Mouse (Mus musculus) adrenal gland, postnatal 14 days (tissue): ENCODE results near the gene 4930564D02Rik. TPM values are rescaled to one million over a fixed set of nuclear protein-coding genes. Genes with fewer than 3 reads are reported as not detected.

Experiments used
- DNase-seq: peaks from one replicate; pipeline ENCODE4 v3.0.0; 2021; ENCODE audit warnings: mixed read lengths
- long read RNA-seq, 2 experiments: library from polyadenylated mRNA; stranded (forward); transcript quantifications; one replicate each; pipeline ENCODE4 v2.0.0; 2021
- total RNA-seq: library from RNA; stranded (reverse); gene quantifications from 2 replicates; pipeline ENCODE4 v1.2.3, GENCODE M21; 2021

4930564D02Rik gene
- not detected in 2 replicates for total RNA-seq
- long read RNA-seq, experiment 1 = 0 reads
- long read RNA-seq, experiment 2 = 0 reads

DNA sequence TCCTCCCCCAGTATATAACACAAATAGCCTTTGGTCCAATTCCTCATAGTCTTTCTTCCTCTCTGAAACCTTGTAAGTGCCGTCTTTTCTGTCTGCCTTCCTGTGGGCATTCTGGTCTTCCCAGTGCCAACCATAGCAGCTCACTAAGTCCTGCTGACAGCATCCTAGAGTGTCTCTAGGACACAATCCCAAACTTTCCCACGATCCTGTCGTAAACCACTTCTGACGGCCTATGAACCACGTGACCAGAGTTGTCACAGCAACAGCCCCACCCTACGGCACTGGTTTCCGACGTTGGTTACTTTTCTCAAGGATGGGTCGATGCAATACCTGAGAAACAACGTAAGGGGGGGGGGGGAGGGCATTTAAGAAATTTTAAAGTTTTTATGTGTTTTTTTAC lies at the start of gene 4930564D02Rik:
TSS of gene 4930564D02Rik (plus strand) at position 301 of the 400 bp plus-strand sequence.
- DNase-seq = no peak

DNA sequence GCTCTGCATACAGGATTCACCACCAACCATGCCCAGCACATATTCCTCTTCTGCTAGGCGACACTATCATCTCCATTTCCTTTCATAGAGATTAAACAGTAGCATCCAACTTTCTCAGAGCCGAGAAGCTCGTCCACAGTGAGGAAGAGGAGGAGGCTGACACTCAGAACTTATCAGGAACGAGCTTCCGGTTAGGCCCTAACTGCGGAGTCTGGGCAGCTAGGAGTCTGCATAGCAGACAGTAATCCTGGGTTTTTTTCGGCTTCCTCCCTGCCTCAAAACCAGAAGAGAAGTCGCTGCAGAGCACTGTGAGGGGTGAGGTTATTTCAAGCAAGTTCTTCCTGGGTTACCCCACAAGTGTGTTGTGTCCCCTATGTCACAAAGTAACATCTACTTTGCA lies 49.3 kb upstream of the 4930564D02Rik start:
- DNase-seq = no peak

DNA sequence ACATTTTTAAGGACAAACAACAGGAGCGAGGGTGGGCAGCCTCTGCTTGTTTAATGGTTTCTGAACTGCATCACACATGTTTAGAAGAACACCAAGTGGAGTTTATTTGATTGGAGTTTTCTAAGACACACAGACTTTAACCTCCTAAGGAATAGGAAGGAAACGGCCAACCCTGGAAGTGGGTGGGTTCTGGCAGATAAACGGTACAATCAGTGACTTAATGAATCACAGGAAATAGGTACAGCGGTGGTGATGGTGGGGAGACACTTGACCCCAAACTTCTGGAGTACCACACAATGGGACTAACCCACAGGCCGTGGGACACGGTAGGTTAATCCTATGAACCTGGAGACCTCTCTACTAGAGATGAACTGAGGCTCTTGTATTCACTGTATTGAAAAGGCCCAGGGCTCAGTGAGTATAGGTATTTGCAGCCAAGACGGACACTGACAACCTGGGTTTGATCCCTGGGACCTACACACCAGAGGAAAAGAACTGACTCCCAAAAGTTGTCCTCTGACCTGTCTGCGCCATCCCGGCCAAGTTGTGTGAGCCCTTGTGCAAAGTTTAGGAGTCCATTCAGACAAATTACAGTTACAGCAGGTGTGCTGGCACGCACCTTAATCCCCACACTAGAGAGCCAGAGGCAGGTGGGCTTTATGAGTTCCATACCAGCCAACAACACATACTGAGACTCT lies 48.4 kb upstream of the 4930564D02Rik start:
- no peak for DNase-seq

DNA sequence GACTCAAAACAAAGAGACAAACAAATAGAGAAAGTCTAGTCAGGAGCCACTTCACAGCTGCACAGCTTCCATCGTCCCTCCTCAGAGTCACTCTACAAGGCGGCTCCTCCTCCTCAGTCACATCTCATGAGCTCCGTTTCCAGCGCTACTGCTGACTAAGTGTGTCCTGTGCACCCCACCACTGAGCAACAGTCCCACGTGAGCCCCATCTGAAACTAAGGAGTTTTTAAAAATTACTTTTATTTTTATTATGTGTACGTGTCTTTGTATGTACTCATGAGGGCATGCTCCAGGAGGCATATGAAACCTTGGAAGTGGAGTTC lies 47.9 kb upstream of the 4930564D02Rik start:
- DNase-seq = no peak

DNA sequence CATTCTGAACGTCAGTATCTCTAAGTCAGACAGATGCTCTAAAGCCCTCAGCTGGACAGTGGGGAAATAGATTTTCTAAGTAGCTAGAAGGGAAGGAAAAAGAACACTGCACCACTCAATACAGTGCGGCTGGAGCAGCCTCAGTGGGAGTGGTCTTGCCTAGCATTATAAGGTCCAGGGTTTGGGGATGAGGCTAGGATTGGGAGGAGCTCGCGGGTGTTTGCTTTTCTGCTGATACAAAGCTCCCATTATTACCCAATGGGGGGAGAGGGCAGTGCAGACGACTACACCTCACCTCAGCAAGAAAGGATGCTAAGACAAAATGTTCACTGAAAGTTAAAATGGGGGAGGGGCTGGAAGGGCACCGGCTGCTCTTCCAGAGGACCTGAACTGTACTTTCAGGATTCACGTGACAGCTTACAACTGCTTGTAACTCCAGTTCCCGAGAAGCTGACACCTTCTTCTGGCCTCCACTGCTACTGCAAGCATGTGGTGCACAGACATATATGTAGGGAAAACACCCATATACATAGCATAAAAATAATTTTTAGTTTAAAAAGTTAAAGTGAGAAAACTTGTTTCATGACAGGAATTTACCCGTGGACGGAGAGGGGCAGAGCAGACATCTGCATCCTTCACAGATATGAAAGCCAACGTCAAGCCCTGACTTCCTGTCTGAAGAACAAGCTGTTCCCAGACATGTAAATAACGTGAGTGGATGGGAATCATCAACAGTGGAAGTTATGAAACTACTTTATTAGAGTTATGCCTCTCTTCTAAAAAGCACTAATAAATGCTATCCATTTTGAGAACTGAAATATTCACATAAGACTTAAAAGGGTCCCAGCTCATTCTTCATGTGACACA lies 46.6 kb upstream of the 4930564D02Rik start:
- peak; percentile 34 for DNase-seq

DNA sequence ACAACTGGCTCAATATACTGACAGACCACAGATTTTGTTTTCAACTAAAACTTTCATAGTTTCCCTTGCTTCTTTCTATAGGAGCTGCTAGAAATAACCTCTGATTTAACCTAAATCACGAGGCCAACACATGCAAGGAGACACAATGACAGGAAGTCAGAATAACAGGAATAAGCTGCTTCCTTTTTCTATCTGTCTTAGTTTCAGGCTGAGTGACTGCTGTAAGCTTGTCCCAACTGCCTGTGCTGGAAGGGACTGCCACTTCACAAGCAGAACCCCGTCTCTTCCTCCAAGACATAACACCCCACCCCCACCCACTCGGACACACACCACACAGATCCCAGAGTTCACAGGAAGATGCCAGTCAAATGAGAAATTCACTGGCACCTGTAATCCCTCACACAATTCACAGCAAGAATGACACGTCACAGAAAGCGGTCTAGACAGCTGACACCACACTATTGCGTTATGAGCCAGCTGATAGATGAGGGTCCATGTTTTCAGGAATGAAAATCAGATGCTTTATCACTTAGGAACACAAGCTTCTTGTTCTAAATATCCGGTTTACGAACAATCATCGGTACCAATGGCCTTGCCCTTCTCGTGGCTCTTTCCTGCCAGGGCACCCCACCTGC lies 43.2 kb upstream of the 4930564D02Rik start:
- no peak for DNase-seq

DNA sequence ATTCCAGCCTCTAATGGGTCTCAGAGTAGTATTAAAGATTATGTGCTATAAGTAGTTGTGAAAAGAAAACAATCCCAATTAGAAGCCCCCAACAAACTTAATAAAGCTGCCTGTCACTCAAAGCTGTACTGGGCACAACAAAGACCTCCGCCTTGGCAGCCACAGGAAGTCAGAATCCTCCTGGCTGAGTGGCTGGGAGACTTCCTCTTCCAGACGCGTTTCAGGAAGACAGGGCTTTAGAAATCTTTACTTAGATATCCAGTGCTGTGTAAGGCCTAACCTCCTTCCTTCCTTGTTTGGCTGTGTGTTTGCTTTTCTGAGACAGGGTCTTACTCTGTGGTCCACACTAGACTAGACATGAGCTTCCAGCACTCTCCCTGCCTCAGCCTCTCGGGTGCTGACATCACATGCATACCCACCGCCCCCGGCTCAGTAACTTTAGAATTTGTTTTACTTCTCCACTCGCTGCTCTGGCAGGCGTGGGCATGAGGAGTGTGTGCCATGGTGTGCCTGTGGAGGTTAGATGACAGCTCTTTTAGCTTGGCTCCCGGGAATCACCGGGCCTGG lies 30.3 kb upstream of the 4930564D02Rik start:
- no peak for DNase-seq

DNA sequence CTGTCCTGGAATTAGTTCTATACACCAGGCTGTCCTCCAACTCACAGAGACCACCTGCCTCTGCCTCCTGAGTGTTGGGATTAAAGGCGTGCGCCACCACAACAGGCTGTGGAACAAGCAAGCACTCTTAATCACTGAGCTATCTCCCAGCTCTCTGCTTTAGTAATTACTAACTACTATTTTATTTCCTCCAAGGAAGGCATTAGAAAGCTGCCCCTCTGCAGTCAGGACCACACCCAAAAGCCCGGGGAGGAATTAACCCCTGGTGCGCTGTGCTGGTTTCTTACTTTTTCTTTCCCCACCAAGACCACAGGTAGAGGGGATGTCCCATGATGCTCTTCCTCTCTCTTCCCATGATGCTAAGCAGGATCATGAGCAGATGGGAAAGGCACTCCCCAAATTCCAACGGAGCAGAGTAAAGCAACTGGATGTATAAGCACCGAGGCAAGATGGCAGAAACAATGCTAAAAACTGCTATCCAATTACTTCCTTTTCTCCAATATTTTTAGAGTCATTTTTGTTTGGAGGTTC lies 29.3 kb upstream of the 4930564D02Rik start:
- DNase-seq = no peak

DNA sequence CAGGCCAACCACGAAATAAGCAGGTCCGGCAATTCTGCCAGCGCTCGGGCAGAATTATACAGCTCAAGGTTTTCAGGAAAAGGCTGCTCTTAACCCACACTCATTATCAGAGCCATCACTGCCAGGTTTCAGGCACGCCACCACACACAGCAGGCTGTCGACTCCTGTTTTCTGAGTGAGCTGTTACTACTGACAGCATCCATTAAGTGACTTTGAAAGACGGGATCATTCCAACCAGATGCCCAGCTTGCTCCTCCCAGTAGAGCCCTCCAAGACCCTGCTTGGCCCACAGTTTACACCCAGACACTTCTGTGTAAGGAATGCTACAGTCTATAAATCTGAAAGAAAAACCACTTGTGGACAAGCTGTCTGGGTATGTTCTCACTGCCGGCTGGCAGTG lies 26.6 kb upstream of the 4930564D02Rik start:
- DNase-seq = no peak

DNA sequence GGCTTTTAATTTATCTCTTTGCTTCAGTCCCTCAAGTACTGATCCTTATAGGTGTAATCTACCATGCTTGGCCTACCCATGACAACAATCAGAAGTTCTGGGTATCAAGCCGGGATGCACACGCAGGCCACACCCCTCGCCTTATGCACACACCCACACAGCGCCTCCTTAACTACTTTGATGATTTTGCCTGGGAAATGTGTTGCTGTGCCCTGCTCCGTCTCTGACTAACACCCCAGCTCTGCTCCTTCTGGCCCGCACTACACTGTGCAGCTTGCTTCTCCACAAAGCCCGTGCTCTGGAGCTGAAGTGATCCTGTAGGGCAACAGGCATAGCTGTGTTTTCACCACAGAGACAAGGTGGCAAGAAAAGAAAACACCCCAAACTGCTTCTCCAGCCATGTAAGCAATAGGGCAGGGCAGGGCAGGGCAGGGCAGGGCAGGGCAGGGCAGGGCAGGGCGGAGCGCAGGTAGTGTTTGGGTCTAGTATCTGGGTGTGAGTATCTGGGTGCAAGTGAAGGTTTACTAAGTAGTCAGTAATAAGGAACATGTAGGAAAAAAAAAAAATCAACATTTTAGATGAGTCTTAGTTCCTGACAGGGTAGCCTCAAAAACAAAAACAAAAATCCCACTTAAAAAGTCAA lies 25.5 kb upstream of the 4930564D02Rik start:
- DNase-seq = no peak

DNA sequence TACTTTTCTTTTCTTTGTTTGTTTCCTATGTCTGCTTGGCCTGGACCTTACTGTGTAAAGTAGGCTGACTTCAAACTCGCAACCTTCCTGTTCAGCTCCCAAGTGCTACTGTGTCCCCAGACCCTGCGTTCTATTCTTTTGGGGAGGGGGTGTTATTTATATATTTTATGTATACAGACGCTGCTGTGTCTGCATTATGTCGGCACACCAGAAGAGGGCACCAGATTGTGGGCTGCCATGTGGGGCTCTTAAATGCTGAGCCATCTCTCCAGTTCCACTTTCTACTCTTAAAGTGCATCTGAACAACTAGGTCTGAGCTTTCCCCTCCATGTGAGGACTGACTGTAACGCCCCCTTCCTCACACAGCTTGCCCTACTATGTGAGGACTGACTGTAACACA lies 22.9 kb upstream of the 4930564D02Rik start:
- DNase-seq = no peak

DNA sequence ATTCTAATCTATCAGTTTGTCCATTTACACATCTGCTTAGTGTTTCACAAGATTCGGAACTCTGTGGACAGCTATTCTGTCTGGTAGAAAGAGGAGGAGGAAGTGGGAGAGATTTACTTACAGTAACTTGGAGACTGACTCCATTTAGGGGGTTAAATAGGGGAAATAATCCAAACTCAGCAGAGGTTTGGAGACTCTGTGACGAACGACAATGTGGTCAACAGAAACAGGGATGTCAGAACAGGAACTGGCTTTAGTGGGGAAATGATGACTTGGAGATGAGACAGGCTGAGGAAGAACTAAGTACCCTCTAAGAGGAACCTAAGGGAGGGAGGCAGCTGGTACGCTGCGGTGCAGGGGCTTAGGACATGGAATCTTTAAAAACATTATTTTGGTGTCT lies 19.8 kb upstream of the 4930564D02Rik start:
- no peak for DNase-seq

DNA sequence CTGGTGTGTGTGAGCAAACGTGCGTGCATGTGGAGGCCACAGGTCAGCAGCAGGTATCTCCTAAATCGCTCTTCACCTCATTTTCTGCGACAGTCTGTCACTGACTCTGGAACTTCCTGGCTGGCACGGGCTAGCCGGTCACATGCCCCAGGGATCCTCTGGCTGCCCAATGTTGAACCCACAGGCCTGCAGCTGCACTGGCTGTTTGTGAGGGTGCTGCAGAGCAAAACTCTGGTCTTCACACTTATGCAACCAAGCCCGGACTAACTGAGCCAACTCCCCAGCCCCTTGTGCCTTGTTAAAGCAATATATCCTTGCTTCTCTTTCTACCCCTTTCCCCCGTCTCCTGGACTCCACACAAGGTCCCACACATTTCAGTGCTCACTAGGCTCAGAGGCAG lies 19.0 kb upstream of the 4930564D02Rik start:
- peak; percentile 46 for DNase-seq

DNA sequence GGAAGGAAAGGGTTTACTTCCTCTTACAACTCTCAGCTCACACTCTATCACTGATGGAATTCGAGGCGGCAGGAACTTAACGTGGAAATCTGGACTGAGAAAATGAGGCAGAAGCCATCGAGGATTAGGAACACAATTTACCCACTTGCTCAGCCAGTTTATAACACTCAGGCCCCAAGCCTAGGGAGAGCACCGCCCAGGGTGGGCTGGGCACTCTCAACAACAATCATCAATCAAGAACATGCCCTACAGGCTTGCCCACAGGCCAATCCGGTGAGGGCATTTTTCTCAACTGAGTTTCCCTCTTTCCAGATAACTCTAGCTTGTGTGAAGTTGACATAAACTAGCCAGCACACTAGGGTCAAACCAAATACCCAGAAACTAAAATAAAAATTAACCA lies 16.8 kb upstream of the 4930564D02Rik start:
- DNase-seq = no peak

DNA sequence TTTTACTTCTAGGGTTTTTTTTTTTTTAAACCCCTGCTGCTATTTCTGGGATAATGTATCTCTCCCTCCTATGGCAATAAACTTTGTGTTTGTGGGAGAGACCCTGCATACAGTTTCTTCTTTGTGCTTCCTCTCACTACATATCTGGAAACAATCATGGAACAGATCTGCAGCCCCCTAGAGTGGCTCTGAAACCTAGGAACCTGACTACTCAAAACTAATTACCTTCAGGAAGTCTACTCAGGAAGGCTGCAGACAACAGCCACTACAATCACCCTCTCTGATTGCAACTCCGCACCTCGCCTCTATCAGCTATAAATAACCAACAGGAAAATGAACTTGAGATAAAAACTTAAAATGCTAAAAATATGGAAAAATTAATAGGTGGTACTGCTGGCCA lies 15.5 kb upstream of the 4930564D02Rik start:
- DNase-seq = no peak

DNA sequence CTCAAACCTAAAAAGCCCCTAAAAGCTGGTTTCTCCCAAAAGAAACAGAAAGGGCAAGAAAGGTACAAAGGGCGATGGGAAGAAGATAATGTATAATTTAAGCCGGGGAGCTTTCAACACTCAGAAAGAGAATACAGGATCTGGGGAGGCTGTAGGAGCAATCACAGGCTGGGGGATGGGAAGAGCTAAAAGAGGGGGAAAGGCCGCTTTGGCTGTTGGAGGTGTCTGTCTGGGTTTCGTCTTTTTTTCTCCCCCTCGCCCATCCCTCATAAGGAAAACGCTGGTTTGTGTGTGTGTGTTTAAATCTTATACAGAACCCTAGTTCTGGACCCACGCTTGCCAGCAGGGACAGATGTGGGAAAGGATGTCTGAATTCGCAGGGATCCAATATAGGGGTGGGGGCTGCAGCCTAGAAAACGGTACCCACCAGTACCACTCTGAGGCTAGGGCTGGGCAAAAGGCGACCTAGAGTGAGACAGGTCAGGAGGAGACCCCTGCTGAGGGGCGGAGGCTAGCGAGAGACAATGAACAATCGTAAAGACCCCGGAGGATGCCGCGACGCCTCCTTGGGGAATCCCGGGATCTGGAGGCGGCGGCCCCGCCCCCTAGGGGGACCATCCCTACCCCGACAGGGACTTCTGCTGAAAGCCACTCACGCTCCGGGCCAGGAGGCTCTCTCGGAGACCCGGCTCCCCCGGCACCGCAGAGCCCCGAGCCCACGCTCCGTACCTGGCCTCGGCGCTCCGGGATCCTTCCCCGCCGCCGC lies 14.3 kb upstream of the 4930564D02Rik start:
- DNase-seq = no peak

DNA sequence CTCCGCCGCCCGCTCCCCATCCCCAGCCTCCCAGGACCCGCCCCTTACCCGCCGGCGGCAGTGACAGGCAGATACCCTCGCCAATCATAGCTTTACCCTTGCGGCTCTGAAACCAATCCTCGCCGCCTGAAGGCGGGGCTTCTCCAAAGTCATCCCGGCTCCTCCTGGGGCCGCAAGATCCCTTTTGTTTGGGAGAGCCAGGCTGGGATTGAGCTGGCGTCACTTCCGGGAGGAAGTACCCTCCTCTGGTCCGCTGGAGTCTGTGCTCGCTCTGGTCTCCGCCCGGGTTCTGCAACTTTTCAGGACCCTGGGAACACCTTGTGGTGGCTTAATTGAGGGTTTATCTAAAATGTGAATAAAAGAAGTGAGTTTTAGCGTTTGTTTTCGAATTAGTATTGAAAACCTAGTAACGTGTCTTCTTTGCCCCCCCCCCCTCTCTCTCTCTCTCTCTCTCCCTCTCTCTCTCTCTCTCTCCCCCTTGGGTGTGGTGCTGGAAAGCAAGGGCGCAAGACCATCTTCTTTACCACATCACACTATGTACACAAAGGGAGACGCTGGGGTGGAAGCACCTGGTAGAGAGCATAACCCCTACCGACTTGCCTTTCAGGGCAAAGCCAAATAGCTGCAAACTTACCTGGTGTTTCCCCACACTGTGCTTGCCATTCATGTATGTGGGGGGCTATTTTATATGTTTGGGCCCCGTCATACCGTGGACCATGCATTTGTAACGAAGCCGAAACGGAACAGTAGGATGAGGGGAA lies 13.5 kb upstream of the 4930564D02Rik start, which contains the start of gene Cttnbp2nl:
TSS of gene Cttnbp2nl (minus strand) at position 210 of the 761 bp plus-strand sequence.
- peak; percentile 98 for DNase-seq

DNA sequence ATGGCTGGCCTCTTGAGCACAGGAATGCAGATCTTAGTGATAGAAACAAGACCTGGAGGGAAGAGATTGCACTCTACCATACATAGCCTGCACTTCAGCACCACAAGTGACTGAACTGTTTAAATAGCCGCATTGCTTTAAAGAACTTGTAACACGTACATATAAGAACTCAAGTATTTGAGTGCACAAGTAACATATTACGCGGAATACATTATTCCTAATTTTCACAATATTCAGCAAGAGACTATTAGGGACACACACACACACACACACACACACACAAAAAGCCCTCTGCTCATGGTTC lies 13.0 kb upstream of the 4930564D02Rik start:
- DNase-seq = no peak

DNA sequence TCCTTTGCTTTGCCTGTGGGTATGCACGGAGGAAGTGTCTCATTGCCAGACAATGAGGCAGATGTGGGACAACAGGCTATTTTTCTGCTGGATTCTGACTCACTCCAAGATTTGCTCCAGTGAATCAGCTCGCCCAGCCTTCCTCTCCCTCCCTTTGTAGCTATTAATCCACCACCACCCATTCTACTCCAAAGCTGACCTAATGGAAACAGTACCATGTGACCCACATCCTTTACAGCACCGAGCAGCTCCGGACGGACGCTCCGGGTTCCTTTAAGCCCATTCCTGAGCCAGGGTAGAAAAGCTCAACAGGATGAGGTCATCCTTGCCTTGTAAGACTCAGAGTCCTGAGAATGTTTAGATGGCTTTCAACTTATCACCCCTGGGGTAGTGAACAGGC lies 11.7 kb upstream of the 4930564D02Rik start:
- DNase-seq = peak; percentile 72

DNA sequence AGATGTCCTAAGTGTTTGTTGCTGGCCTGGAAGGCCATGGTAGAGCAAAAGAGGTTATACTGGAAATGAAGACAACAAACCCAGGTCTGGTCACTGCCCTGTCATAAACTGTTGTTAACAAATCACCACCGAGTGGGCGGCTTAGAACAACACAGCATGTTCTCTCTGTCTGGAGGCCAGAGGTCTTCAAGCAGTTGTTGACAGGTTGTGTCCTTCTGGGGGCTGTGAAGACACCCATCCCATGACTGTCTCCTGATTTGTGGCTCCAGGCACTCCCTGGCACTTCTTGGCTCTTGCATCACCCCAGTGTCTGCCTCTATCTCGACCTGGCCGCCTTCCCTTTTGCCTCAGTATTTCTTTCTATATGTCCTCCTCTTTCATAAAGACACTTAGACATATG lies 11.0 kb upstream of the 4930564D02Rik start:
- peak; percentile 30 for DNase-seq
